Mouse (Mus musculus) heart, embryonic 12.5 days (tissue): ENCODE measurements at regions not wholly inside any gene's neighbourhood (a gene's known extent, or its start where the extent isn't known, plus 50 kb on each side); places are given as distances from the start of the nearest gene placed in this dataset.

Source experiments
- ATAC-seq: fragments of 200-750 bp; cut with Nextera tagmentation; 2 replicates; pipeline ENCODE4 v1.8.0; 2017; ENCODE audit warnings: moderate TSS enrichment, moderate library complexity; ENCODE audit not compliant: insufficient number of reproducible peaks, low FRiP score
- H3K27ac ChIP-seq: fragments of 300-500 bp; sonication (generic); 2 replicates; pipeline ENCODE4 v1.5.1; 2016; ENCODE audit warnings: mild to moderate bottlenecking, moderate library complexity; ENCODE audit not compliant: poor library complexity, severe bottlenecking
- H3K27me3 ChIP-seq: fragments of 300-500 bp; sonication (generic); replicated peaks from 2 replicates; pipeline ENCODE4 v1.6.1; 2016; ENCODE audit warnings: mild to moderate bottlenecking, moderate library complexity
- H3K36me3 ChIP-seq: fragments of 300-500 bp; sonication (generic); 2 replicates; pipeline ENCODE4 v1.6.1; 2016; ENCODE audit warnings: mild to moderate bottlenecking, moderate library complexity
- H3K4me1 ChIP-seq: fragments of 300-500 bp; sonication (generic); replicated peaks from 2 replicates; pipeline ENCODE4 v1.6.1; 2016; ENCODE audit warnings: mild to moderate bottlenecking
- H3K4me2 ChIP-seq: fragments of 300-500 bp; sonication (generic); 2 replicates; pipeline ENCODE4 v1.6.1; 2016; ENCODE audit warnings: mild to moderate bottlenecking, moderate library complexity
- H3K4me3 ChIP-seq: fragments of 300-500 bp; sonication (generic); 2 replicates; pipeline ENCODE4 v1.5.1; 2016; ENCODE audit warnings: mild to moderate bottlenecking
- H3K9ac ChIP-seq: fragments of 300-500 bp; sonication (generic); 2 replicates; pipeline ENCODE4 v1.6.1; 2016; ENCODE audit warnings: mild to moderate bottlenecking, moderate library complexity
- H3K9me3 ChIP-seq: fragments of 300-500 bp; sonication (generic); replicated peaks from 2 replicates; pipeline ENCODE4 v1.6.1; 2016; ENCODE audit warnings: mild to moderate bottlenecking, moderate library complexity
- WGBS: fragments of 180-500 bp; shearing (Covaris S2); methylation state at CpG from one replicate; pipeline ENCODE4 v1.1.7; 2016; 5-methylcytosine and 5-hydroxymethylcytosine counted together

DNA sequence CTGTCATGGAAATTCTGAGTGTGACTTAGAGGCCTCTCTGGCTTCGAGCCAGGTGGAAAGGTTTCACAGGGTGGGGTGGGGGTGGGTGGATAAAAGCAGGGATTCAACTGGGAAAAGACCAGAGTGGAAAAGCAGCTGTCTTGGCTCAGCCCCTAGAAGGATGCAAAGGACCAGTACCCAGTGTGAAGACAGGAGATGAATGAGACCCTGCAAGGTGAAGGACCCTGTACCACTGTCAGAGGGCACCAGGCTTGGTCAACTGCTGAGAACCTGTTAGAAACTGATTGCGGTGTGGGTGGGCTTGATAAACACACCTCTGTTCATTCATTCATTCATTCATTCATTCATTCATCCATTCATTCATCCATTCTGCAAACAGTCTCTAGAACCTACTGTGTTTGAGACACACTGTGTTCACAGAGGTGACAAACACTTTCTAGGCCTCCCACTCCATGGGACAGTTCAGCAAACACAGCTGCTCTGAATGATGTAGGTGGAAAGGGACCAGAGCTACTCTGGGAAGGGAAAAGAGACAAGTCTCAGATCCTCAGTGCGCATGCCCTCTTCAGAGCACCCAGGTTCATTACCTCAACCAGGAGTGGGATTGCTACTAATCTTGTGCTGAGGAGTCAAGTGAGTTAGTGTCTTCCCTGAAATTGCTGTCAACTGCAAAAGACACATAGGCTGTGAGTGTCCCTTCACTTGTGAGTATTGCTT is 100.4 kb upstream of the Sesn3 start:
- 0 out of 2 replicates have a peak overlapping the region, but pooled peaks have one; percentile 34 for H3K4me2 ChIP-seq
- H3K9ac ChIP-seq: no peak overlapping the region; the same call in 1 of the 2 replicates
- 69% methylated on average over 3 of the region's 3 CpGs for WGBS

DNA sequence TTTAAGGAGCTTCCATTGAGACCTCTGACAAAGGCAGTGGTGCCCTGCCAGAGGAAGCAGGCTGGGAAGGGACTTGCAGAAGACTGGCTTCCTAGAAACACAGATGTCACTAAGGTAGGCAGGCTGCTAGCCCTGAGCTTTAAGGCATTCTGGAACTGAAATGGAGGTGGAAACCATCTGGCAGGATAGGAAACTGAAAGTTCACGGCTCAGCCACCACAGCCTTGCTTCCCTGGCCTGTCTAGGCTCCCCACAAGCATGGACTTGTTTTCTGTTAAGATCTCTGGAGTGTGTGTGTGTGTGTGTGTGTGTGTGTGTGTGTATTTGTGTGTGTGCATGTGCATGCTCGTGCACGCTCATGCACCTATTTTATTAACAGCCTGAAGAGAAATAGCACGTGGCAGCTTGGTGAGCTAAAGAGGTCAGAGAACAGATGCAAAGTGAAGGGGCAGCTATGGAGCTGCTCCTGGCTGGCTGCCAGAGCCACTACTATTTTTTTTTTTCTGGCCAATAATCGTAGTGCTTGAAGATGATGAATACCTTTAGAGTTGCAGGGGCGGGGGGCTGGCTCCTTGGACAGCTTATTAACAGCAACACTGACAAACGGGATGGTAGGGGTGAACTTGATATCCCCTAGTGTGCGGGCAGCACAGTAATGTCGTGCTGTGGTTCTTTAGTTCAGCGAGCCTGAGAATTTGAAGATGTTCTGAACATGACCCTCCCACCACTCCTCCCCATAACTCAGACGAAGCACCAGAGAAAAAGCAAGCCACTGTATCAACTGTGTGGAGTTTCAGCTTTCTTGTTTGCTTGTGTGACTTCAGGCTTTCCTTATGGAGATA is 99.6 kb upstream of the Sesn3 start:
- no peak for ATAC-seq
- peaks cover 50% of the 10 kb centered on the region for H3K4me1 ChIP-seq
- WGBS: 24% methylated on average over 11 of the region's 11 CpGs

More for the DNA sequence above, 100.4 kb upstream of the Sesn3 start:
- Histone ChIP-seq H3K4me3 (no peak overlapping the region), H3K27me3 (no peaks in the 10 kb centered on the region), H3K9me3 (no peaks in the 10 kb centered on the region), H3K36me3 (no peaks in the 10 kb centered on the region), H3K27ac (peak overlapping the region; percentile 72), H3K4me1 (peaks cover 46% of the 10 kb centered on the region)
- peak; percentile 76 for ATAC-seq

DNA sequence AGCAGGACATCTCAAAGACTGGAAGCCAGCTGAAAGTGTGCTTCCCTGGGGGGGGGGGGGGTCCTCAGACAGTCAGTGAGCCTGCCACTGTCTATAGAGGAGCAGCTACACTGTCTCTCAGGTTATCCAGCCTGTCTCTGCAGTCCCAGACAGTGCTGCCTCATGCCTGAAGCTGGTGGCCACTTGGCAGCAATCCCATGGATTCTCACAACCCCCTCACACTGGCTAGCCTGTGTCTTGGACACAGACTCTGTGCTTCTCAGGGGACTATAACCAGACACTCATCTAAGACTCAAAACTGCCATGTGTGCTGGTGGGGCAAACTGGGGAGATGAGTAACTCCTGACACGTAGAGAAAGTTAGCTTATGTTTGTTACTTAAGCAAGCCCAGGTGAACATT is 95.1 kb upstream of the Sesn3 start:
- WGBS: 79% methylated on average over 1 of the region's 1 CpGs
- Histone ChIP-seq H3K27ac (no peak overlapping the region), H3K36me3 (no peaks in the 10 kb centered on the region), H3K9me3 (no peaks in the 10 kb centered on the region), H3K9ac (no peak overlapping the region), H3K27me3 (no peaks in the 10 kb centered on the region), H3K4me3 (no peak overlapping the region), H3K4me1 (peaks cover 32% of the 10 kb centered on the region), H3K4me2 (no peak overlapping the region)
- no peak for ATAC-seq

More for the DNA sequence above, 99.6 kb upstream of the Sesn3 start:
- Histone ChIP-seq H3K9me3 (no peaks in the 10 kb centered on the region), H3K27me3 (no peaks in the 10 kb centered on the region), H3K27ac (peak overlapping the region; percentile 72), H3K9ac (peak overlapping the region; percentile 34; the same call in 1 of the 2 replicates), H3K36me3 (no peaks in the 10 kb centered on the region), H3K4me3 (no peak overlapping the region), H3K4me2 (peak overlapping the region; percentile 8)

DNA sequence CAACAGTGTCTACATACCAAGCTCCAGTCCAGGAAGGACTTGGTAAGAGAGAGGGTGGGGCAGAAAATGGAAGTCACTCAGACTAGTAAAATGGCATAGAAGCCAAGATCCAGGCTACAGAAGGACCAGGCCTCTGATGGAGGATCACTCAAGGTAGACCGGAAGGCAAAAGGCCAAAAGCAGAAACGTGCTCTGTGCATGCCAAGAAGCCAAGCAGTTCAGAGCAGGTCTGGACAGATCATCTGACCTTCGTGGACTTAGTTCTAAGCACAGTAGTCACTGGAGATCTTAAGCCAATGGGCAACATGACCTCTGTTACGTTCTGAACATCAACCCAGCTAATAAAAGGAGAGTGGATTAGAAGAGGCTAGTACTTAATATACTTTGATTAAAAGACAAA is 90.6 kb upstream of the Sesn3 start:
- H3K4me2 ChIP-seq: no peak overlapping the region
- 80% methylated on average over 4 of the region's 4 CpGs for WGBS

DNA sequence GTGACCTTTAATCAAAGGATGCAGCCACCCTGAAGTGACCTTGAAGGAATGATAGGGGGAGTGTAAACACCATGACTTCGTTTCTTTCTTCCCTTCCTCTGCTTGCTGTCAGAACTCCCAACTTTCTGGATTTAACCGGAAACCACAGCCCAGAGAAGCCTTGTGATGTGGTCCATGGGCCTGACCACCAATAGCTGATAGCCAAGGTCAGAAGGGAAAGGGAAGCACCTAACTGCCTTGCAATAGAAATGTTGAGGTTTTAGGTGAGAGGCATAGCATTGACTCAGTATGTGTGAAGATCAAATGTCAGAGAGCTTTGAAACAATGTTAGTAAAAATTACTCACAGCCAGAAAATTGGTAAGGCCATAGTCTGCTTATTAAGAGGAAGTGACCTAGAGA is 89.2 kb upstream of the Sesn3 start:
- no peaks in the 10 kb centered on the region for H3K27me3 ChIP-seq
- no peak overlapping the region for H3K27ac ChIP-seq
- no peaks in the 10 kb centered on the region for H3K9me3 ChIP-seq
- no peak for ATAC-seq
- no peak overlapping the region for H3K9ac ChIP-seq
- H3K36me3 ChIP-seq: no peaks in the 10 kb centered on the region
- no peak overlapping the region for H3K4me2 ChIP-seq
- WGBS: 40% methylated on average over 2 of the region's 2 CpGs
- no peak overlapping the region for H3K4me3 ChIP-seq
- H3K4me1 ChIP-seq: 0 out of 2 replicates have a peak, but pooled peaks cover 4% of the 10 kb centered on the region

More for the DNA sequence above, 90.6 kb upstream of the Sesn3 start:
- no peak for ATAC-seq
- Histone ChIP-seq H3K9me3 (no peaks in the 10 kb centered on the region), H3K4me1 (peaks cover 5% of the 10 kb centered on the region), H3K4me3 (no peak overlapping the region), H3K27me3 (no peaks in the 10 kb centered on the region), H3K36me3 (no peaks in the 10 kb centered on the region), H3K9ac (no peak overlapping the region), H3K27ac (no peak overlapping the region)

DNA sequence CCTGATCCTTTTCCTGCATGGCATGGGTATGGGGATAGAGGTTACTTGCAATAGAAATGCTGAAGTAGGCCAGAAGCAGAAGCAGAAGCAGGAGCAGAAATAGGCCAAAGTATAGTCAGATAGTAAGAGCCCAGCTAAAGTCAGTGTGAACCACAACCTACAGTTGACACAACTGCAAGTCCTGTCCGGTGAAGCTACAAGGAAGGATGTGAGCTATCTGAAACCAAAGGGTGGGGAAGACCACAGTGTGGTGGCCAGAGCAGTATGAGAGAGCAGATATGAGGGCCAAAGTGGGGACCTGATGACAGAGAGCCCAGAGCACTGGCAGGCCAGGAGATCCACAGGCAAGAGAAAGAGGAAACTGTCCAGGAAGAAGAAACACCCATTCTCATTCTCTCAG is 87.1 kb upstream of the Sesn3 start:
- Histone ChIP-seq H3K4me1 (peaks cover 5% of the 10 kb centered on the region; the same call in 1 of the 2 replicates), H3K4me2 (no peak overlapping the region), H3K9me3 (no peaks in the 10 kb centered on the region), H3K27ac (no peak overlapping the region), H3K4me3 (no peak overlapping the region), H3K9ac (no peak overlapping the region), H3K36me3 (no peaks in the 10 kb centered on the region), H3K27me3 (no peaks in the 10 kb centered on the region)
- whole genome bisulfite sequencing: 73% methylated on average over 1 of the region's 1 CpGs
- ATAC-seq: no peak

DNA sequence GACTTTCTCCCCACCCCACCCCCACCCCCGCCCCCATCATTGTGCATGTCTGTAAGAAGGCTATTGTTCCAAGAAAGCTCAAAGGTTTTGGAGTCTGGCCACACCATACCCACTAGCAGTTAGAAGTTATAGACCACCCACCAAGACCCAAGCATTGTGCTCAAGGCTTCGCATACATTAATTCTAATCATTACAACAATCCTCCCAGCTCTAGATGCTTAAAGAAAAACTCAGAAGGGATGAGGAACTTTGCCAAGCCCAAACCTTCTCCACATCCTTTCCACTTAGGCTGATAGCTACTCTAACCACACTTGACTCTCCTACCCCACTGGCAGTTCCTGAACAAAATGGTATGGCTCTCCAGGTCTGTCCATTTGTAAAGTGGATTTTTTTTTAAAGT is 86.4 kb upstream of the Sesn3 start:
- no peak overlapping the region for H3K4me2 ChIP-seq
- ATAC-seq: no peak
- 80% methylated on average over 2 of the region's 2 CpGs for WGBS
- H3K9ac ChIP-seq: no peak overlapping the region
- H3K27ac ChIP-seq: no peak overlapping the region
- H3K9me3 ChIP-seq: no peaks in the 10 kb centered on the region
- H3K4me1 ChIP-seq: peaks cover 9% of the 10 kb centered on the region; the same call in 1 of the 2 replicates
- no peaks in the 10 kb centered on the region for H3K27me3 ChIP-seq
- H3K36me3 ChIP-seq: no peaks in the 10 kb centered on the region
- no peak overlapping the region for H3K4me3 ChIP-seq

DNA sequence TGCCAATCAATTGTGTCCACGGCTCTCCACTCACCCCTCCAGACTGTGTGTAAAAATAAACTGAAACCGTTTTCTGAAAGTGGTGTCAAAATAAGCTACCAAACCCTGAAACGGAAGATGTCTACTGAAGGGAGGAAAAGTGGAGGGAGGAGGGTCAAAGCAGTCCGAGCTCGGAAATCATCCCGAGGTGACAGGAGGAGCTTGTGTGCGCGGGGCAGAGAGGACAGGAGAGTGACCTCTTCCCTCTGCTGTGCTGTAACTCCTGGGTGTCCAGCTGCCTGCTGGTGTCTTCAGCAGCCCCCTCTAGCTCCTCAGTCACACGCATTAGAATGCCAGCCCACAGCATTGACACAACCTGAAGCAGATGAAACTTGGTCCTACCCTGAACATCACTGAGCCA is 84.2 kb upstream of the Sesn3 start:
- H3K27ac ChIP-seq: no peak overlapping the region
- no peak overlapping the region for H3K9ac ChIP-seq
- peaks cover 9% of the 10 kb centered on the region; the same call in 1 of the 2 replicates for H3K4me1 ChIP-seq
- no peak overlapping the region for H3K4me2 ChIP-seq
- ATAC-seq: no peak
- no peak overlapping the region for H3K4me3 ChIP-seq
- H3K9me3 ChIP-seq: no peaks in the 10 kb centered on the region
- H3K27me3 ChIP-seq: no peaks in the 10 kb centered on the region
- WGBS: 54% methylated on average over 9 of the region's 9 CpGs
- no peaks in the 10 kb centered on the region for H3K36me3 ChIP-seq

DNA sequence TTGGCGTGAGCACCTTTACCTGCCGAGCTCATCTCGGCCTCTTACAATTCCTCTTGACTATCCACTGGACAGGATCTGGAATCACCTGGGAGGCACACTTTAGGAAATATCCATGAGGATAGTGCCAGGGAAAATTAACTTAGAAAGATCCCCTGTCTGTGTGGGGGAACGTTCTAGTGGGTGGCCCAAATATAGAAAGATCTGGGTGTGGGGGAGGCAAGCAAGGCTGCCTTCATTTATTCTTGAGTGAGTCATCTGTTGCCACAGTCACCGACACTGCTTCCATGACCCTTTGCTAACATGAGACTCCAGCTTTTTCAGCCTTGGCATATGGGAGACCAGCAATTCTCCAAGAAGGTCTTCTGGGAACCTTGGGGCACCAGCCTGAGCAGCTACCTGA is 80.1 kb upstream of the Sesn3 start:
- Histone ChIP-seq H3K9me3 (no peaks in the 10 kb centered on the region), H3K36me3 (no peaks in the 10 kb centered on the region), H3K27me3 (no peaks in the 10 kb centered on the region), H3K4me2 (no peak overlapping the region), H3K4me3 (no peak overlapping the region), H3K27ac (no peak overlapping the region), H3K9ac (no peak overlapping the region), H3K4me1 (peaks cover 9% of the 10 kb centered on the region; the same call in 1 of the 2 replicates)
- no peak for ATAC-seq
- WGBS: 84% methylated on average over 5 of the region's 5 CpGs

DNA sequence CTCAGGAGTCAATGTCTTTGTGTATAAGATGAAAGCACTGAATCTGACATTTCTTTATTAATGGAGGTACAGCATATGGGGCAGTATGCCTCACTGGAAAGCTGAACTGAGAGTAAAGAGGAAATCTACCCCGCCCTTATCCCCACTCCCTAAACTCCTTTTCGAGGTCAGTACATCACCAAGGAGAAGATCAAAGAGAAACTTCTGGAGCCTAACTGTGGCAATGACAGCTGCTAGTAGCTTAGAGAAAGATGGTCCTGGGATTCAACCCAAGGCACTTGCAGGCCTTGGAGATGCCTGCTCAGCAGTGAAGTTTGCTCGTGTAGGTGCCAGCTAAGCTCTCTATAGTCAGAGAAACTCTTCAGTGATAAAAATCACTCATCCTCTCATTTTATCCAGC is 75.8 kb upstream of the Sesn3 start:
- Histone ChIP-seq H3K27ac (no peak overlapping the region), H3K4me1 (peaks cover 20% of the 10 kb centered on the region), H3K9me3 (no peaks in the 10 kb centered on the region), H3K4me3 (no peak overlapping the region), H3K9ac (no peak overlapping the region), H3K27me3 (no peaks in the 10 kb centered on the region), H3K36me3 (no peaks in the 10 kb centered on the region), H3K4me2 (no peak overlapping the region)
- ATAC-seq: no peak
- 64% methylated on average over 3 of the region's 3 CpGs for WGBS

DNA sequence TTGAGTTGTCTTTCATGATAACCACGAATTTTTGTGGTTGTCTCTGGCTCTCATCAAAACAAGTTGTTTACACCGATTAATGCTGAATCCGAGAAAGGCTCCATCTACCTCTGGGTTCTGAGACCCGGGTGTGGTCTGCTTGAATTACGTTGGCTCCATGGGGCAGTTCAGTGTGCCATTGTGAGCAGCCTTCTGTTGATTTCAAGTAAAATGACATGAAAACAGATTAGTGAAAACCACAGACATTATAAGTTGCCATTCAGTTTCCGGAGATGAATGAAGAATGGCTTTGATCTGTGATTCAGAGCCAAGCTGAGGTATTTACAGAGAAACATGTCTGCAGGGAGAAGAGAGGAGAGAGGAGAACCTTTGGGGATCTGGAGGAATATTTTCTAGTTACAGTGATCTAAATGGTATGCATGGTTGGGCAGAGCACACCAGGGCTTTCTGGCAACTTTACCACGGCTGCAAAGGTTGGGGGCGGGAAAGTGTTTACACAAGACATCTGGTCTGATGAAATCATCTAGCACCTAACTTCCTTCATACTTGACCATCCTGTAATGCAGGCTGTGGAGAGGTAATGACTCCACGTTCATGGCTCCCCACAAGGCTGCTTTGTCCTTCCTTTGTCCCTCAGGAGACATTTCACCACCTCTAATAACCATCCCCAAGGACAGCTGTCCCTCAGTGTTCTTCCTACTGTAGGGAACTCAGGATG is 74.7 kb upstream of the Sesn3 start:
- no peaks in the 10 kb centered on the region for H3K27me3 ChIP-seq
- WGBS: 60% methylated on average over 9 of the region's 9 CpGs
- no peak overlapping the region for H3K9ac ChIP-seq
- ATAC-seq: no peak
- H3K36me3 ChIP-seq: no peaks in the 10 kb centered on the region
- H3K4me1 ChIP-seq: peaks cover 20% of the 10 kb centered on the region
- no peaks in the 10 kb centered on the region for H3K9me3 ChIP-seq
- no peak overlapping the region for H3K4me3 ChIP-seq
- no peak overlapping the region for H3K27ac ChIP-seq
- H3K4me2 ChIP-seq: no peak overlapping the region
